ENCODE assay signal across 13 mouse cellular contexts in the genomic region with DNA sequence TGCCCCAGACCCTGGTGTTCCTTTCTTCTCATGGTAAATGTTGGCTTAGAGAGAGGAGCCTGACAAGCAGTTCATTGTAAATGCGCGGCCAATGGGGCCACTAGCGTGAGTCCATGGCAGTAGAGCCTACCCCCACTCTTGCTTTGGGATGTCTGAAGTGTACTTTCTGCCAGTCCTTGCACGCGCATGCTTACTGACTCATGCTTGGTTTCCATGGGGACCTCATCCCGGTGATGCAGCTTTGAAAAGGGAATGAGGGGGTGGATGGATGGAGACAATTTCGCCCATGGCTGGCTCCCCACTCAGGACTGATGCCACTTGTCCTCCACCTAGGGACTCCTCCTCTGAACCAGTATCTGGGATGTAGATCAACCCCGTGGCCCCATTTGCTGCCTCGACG. TPM values are rescaled to one million over a fixed set of nuclear protein-coding genes. Genes with fewer than 3 reads are reported as not detected.
DNase-seq lines count a peak whose midpoint lies in the region; ATAC-seq and TF ChIP-seq lines count a peak whose summit lies in the region.
"Had no signal": no experiment of that assay in that cellular context is flagged by ENCODE, and none has a peak within 500 bp of the region (broad histone marks: within the 10 kb centered on the region; RNA-seq: fewer than 3 reads in every experiment).

No protein-coding gene starts in this region.

- DNase-seq in heart, embryonic 10.5 days (ENCODE audit: low spot score) = no peak
- DNase-seq in heart, adult 18-20 months = no peak
- DNase-seq in brain, embryonic 14.5 days (ENCODE audit: low read depth) = peak; percentile 59
- DNase-seq in layer of hippocampus, adult 18-20 months (ENCODE audit: low spot score in 2 of 2) = peak; percentile 72 to 82
- DNase-seq in midbrain, embryonic 14.5 days = peak; percentile 39
- no peak for DNase-seq in cerebellum, adult 11-12 months
- DNase-seq in kidney, postnatal 10 days = no peak
- DNase-seq in adipocyte (ENCODE audit: low spot score) = no peak
- DNase-seq: adrenal gland, adult 2 months; B cell, adult 2 months had no signal

- WGBS in heart, embryonic 10.5 days = 86% methylated on average over 10 of the region's 10 CpGs
- WGBS in midbrain, embryonic 14.5 days = 46% methylated on average over 10 of the region's 10 CpGs

- H3K9ac ChIP-seq in midbrain, embryonic 14.5 days (replicated peaks; ENCODE audit: low read length) = no peak overlapping the region
- H3K9ac ChIP-seq: lung, embryonic 15.5 days had no signal

- H3K36me3 ChIP-seq in heart, embryonic 10.5 days = peaks cover 20% of the 10 kb centered on the region
- H3K36me3 ChIP-seq in midbrain, embryonic 14.5 days (ENCODE audit: control insufficient read depth, insufficient read depth, low read length) = peaks cover 39% of the 10 kb centered on the region
- H3K36me3 ChIP-seq: lung, embryonic 15.5 days had no signal

- H3K9me3 ChIP-seq in heart, embryonic 10.5 days = no peaks in the 10 kb centered on the region
- no peaks in the 10 kb centered on the region for H3K9me3 ChIP-seq in midbrain, embryonic 14.5 days (ENCODE audit: control insufficient read depth, low read length)
- H3K9me3 ChIP-seq: lung, embryonic 15.5 days had no signal

- H3K27me3 ChIP-seq in heart, embryonic 10.5 days (ENCODE audit: insufficient read depth, poor library complexity, severe bottlenecking) = no peaks in the 10 kb centered on the region
- no peaks in the 10 kb centered on the region for H3K27me3 ChIP-seq in midbrain, embryonic 14.5 days (ENCODE audit: control insufficient read depth, insufficient read depth, low read length)
- H3K27me3 ChIP-seq: lung, embryonic 15.5 days had no signal

- TF ChIP-seq CTCF in brain, embryonic 14.5 days (IDR thresholded peaks at IDR 0.05; ENCODE audit: borderline replicate concordance, extremely low read depth, insufficient read depth, insufficient read length) = no peak

- no peak overlapping the region for H3K4me2 ChIP-seq in midbrain, embryonic 14.5 days (ENCODE audit: low read length)
- H3K4me2 ChIP-seq: heart, embryonic 11.5 days; lung, embryonic 15.5 days had no signal

- TF ChIP-seq POLR2A in brain, embryonic 14.5 days (IDR thresholded peaks at IDR 0.05; ENCODE audit: borderline replicate concordance, extremely low read depth, insufficient read depth, insufficient read length, poor library complexity, severe bottlenecking) = no peak

- H3K4me1 ChIP-seq in heart, embryonic 10.5 days = peaks cover 52% of the 10 kb centered on the region
- H3K4me1 ChIP-seq in midbrain, embryonic 14.5 days (ENCODE audit: control insufficient read depth, insufficient read depth, low read length) = peaks cover 54% of the 10 kb centered on the region

- ATAC-seq in midbrain, embryonic 14.5 days (ENCODE audit: low FRiP score, low TSS enrichment) = no peak

- no peak overlapping the region for H3K4me3 ChIP-seq in heart, embryonic 10.5 days
- H3K4me3 ChIP-seq in midbrain, embryonic 14.5 days (replicated peaks; ENCODE audit: low read depth, low read length) = no peak overlapping the region
- H3K4me3 ChIP-seq: lung, embryonic 15.5 days had no signal

- H3K27ac ChIP-seq in heart, embryonic 10.5 days = 0 out of 2 replicates have a peak overlapping the region, but pooled peaks have one; percentile 44
- H3K27ac ChIP-seq in midbrain, embryonic 14.5 days (replicated peaks; ENCODE audit: low read depth, low read length) = no peak overlapping the region
- H3K27ac ChIP-seq: kidney, postnatal 0 days; lung, embryonic 15.5 days had no signal

RNA-seq across cellular contexts. Expression of a gene that starts 12.3 kb away (rescaled TPM):
- 4.6 and 5.4 TPM in 2 replicates for polyA plus RNA-seq in heart, embryonic 10.5 days (2016; fragmentation: Nextera tagmentation; extraction: Ambion mirVana)
- 1 to 10 TPM in 1 of 2 experiments, under 1 TPM in 1; 0.77 to 2.6 TPM for total RNA-seq in heart, adult 18-20 months (2021)
- polyA plus RNA-seq in brain, embryonic 14.5 days (2012; rRNA removed) = 140 and 182 TPM in 2 replicates
- total RNA-seq in layer of hippocampus, adult 18-20 months (2021) = 10 to 100 TPM; 31.7 to 31.9 TPM
- polyA plus RNA-seq in midbrain, embryonic 14.5 days (2014; fragmentation: Nextera tagmentation; extraction: Ambion mirVana) = 56.4 and 65.9 TPM in 2 replicates

Comparison
In these comparisons a context has a peak if more than half of its experiments do, and no peak if none do; other contexts are left out.
1. DNase-seq: peak in brain, embryonic 14.5 days (single experiment), layer of hippocampus, adult 18-20 months (2 of 2) and midbrain, embryonic 14.5 days (single experiment); none in heart, embryonic 10.5 days (single experiment), heart, adult 18-20 months (0 of 2), cerebellum, adult 11-12 months (single experiment), kidney, postnatal 10 days (single experiment) and adipocyte (single experiment).